Mouse (Mus musculus) spleen, adult 12 weeks (tissue): Measurements from ENCODE around the gene Rrp9.
"Not testable (repeated sequence)": the region's sequence is repeated elsewhere in the genome, so short reads cannot be mapped to it uniquely, and the experiment has no call there.

Source experiments
- DNase-seq: peaks from one replicate; pipeline ENCODE4 v3.0.0; 2022; ENCODE audit warnings: low spot score

Gene Rrp9

DNA sequence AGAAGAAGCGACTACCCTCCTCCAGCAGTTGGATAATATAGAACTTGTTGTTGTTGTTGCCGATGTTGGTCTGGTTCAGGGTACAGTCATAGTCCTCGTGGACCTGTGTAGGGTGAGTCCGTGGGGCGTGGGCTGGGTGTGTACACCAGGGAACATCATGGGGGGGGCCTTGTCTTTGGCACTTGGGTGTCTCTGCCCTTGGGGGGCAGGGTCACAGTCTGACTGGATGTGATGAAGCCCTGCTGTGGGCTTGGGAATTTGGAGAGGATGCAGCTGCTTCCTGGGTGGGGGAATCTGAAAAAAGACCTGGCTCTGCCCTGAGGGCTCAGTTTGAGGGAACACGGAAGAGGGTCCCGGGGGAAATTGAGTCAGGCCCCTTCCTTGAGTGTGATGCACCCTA lies 717 bp upstream of the Rrp9 start:
- DNase-seq: no peak

DNA sequence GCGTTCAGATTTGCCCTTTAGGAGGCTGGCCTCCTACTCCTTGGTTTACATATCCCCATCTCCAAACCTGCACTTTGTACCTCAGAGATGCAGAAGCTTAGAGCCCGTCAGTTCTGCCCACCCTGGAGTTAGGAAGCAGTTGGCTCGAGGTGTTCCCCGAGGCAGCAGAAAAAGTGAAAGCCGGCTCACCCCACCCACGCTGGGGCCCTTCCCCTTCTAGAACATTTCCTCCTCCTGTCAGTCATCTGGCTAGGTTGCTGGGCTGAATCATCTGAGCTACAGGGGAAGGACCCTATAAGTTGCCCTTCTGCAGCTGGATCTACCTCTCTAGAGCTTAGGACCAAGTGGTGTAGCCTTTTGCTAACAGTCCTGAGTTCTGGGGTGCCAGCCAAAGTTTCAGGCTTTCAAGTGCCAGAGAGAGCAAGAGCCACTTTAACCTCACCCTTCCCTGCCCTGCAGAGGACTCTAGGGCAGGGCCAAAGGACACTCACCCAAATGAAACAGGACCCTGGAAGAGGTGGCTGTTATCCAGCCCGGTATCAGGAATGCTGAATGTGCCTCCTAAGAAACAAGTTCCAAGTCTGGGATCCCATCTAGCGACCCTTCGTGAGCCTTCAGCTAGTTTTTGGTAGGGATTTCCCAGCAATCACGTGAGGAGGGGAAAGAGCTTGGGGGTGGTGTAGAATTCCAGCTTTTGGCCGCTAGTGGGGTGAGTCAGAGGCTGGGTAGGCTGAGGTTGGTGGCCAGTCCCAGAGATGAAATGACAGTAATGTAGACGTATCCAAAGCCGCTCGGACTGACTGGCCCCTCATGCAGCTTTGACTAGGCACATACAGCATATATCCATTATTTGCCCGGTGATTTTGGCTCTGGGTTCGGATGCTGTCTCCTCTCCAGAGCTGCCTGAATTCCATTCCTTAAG lies 500 bp downstream of the Rrp9 start:
- DNase-seq: no peak

DNA sequence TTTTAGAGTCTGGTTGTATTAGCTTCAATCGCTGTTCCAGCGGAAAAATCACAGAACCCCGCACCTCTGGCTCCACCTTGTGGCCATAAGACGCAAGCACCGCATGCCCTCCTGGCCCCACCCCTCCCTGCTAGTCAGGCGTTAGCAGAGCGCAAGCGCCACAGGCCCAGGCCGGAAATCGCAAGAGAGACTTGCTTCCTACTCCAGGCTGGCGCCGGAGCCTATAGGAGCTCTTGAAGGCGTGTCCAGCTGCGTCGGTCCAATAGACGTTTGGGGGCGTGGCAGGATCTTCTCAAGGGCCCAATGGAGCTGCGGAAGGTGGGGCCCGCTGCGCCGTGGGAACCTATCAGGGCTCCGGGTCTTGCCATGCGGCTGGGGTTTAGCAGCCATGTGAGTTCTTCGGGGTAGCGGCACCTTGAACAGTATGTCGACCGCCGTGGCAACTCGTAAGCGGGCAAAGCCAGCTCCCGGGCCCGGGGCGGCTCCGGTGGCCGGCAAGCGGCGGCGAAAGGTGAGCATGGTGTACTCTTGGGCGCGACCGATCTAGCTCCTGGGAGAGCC lies 1.2 kb downstream of the Rrp9 start, which contains the start of gene Parp3:
Parp3 (minus strand) TSS at position 26 of the 561 bp plus-strand sequence.
- peak; percentile 92 for DNase-seq

DNA sequence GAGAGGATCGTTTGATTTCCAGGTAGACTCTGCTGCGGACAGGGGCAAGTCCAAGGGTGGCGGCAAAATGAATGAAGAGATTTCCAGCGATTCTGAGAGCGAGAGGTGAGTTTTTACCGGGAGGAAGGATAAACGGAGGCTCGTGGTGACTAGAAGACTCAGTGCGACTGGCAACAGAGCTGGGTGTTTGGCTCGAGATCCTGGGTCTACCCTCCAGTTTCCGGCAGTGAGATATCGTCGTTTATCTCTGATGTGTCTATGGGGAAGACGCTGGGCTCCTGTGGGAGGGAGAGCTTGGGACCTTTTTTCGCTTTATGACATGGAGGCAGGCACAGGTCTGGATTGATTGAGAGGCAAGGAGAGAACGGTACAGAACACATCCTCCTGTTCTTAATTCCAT lies 1.9 kb downstream of the Rrp9 start:
- DNase-seq: no peak

DNA sequence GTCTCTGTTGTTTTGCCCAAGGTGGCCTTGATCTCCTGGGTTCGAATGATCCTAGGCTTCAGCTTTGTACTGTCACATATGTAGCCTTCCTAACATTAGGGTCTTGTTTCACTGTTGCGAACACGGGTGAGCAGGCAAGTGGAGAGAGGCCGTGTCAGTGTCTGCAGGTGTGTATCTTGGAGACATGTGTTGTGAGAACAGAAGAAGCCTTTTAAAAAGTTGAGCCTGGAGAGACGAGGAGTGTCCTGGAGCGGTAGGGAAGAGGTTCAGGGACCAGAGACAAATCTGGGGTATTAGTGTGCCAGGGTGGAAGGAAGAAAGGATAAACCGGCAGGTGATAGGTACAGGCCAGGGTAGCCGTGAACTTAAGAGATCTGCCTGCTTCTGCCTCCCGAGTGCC lies 2.3 kb downstream of the Rrp9 start:
- DNase-seq: no peak

DNA sequence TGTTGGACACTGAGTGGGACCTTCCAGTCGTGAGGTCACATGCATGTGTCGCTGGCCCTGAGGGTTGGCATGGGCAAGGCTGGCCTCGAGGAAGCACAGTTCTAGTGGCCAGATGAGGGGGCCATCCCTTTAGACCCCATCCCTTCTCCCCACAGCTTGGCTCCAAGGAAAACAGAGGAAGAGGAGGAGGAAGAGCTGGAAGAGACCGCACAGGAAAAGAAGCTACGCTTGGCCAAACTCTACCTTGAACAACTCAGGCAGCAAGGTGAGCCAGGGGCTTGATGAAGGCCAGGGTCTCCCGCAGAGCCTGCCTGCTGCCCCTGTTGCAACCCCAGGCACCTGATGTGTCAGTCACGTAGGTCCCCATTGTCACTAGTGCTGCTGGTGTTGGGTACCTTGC lies 4.8 kb downstream of the Rrp9 start:
- DNase-seq: no peak

DNA sequence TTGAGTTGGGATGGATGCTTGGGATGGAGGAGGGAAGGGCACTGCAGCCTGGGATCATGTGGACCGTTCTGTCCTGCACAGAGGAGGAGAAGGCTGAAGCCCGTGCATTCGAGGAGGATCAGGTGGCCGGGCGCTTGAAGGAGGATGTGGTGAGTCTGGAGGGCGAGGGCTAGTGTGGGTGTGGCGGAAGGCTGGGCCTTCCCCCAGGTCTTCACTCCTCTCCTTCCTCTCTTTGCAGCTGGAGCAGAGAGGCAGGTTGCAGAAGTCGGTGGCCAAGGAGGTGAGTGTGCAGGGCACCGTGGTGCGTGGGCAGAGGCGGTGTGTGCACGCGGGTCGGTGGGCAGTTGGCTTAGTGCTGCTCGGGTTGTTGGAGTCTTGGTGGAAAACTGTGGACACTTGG lies 5.3 kb downstream of the Rrp9 start:
- no peak for DNase-seq

DNA sequence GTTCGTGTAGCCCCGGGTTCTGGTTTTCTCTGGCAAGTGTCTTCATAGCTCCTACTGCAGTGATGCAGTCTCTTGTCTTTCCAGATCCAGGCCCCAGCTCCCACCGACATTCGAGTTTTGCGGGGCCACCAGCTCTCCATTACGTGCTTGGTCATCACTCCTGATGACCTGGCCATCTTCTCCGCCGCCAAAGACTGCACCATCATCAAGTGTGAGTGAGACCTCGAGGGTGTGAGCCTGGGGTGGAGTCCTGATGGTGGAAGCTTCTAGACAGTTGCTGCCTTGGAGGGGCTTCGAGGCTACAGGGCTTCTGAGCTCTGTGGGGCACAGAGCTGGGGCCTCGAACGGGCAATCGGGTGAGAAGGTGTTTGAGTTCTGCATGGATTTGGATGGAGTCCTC lies 5.9 kb downstream of the Rrp9 start:
- DNase-seq: no peak

DNA sequence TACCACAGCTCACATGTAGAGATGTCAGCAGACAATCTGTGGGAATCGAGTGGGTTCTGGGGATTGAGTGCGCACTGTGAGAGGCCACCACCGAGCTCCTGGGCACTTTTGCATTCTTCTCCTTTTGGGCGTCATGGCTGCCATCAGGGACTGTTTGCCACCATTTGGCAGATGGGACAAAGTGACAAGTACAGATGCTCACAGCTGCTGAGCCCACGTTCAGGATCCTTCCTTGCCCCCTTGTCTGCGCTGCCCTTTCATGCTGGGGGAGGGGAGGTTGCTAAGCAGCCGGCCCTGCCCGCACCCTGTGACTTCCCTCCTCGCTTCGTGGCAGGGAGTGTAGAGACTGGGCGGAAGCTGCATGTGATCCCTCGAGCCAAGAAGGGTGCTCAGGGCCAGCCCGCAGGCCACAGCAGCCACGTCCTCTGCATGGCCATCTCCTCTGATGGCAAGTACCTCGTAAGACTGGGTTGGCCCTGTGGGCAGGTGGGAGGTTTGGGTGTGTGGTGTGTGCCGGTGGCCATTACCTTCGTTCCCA lies 6.9 kb downstream of the Rrp9 start:
- no peak for DNase-seq

DNA sequence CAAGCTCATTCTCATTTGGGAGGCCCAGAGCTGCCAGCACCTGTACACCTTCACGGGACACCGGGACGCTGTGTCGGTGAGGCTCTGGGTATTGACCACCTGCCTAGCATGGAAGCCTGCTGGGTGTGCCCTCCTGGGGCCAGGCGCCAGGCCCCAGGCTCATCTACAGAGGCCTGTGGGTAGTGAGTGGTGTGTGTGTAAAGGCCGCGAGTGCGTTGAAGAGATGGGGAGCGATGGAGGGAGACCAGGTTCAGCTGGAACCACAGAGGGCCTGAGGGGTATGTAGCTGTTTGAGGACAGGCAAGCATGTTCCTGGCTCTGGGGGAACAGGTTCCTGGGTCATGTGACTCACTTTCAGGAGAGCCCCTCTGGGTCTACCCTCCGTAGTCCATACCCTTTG lies 7.4 kb downstream of the Rrp9 start:
- no peak for DNase-seq

DNA sequence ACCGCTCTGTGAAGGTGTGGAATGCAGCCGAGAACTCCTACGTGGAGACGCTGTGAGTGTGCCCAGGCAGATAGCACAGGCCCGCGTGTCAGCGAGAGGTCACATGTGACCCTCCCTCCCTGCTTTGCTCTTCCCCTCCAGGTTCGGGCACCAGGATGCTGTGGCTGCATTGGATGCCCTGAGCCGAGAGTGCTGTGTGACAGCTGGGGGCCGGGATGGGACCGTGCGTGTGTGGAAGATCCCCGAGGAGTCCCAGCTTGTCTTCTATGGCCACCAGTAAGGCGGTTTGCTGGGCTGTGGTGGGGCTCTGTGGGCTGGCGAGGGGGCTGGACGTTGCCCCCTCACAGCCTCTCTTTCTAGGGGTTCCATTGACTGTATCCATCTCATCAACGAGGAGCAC lies 7.8 kb downstream of the Rrp9 start:
- no peak for DNase-seq

DNA sequence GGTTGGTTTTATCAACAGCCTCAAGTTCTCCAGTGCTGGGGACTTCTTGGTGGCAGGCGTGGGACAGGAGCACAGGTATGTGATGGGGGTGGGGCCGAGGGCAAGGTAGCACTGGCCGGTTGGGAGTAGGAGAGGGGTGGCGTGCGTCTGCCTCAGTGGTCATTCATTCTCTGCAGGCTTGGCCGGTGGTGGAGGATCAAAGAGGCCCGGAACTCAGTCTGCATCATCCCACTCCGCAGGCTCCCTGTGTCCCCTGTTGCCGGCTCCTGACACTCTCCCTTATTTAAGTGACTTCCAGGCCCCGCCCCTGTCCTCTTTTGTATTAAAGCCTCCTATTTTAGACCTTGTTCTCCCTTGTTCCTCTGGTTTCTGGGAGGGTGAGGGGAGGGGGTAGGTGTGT lies 9.3 kb downstream of the Rrp9 start:
- DNase-seq: no peak

DNA sequence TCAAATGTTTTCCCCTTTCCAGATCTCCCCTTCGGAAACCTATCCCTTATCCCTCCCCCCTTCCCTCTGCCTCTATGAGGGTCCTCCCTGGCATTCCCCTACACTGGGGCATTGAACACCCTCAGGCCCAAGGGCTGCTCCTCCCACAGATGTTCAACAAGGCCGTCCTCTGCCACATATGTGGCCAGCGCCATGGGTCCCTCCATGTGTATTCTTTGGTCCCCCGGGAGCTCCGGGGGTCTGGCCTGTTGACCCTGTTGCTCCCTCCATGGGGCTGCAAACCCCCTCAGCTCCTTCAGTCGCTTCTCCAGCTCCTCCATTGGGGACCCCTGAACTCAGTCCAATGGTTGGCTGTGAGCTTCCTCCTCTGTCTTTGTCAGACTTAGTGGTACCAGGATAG lies 11.8 kb downstream of the Rrp9 start:
- DNase-seq: not testable (repeated sequence)

DNA sequence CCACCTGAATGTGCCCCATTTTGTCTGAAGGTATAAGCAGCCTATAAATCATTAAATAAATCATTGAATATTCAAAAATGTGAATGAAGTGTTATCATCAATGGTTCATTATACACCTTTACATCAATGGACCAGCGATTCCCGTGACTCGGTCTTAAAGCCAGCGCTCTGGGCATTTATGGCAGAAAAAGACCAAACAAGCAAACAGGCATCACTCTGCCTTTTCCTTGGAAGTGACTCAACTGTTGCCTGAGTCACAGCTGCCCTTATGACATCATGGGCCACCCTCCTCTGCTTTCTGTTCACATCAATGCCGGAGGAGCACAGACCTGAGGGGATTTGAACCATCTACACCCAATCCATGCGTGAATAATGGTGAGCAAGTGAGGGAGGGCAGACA lies 23.9 kb downstream of the Rrp9 start, which contains the start of gene Iqcf1:
Iqcf1 (plus strand) TSS at position 301 of the 400 bp plus-strand sequence.
- DNase-seq: no peak

DNA sequence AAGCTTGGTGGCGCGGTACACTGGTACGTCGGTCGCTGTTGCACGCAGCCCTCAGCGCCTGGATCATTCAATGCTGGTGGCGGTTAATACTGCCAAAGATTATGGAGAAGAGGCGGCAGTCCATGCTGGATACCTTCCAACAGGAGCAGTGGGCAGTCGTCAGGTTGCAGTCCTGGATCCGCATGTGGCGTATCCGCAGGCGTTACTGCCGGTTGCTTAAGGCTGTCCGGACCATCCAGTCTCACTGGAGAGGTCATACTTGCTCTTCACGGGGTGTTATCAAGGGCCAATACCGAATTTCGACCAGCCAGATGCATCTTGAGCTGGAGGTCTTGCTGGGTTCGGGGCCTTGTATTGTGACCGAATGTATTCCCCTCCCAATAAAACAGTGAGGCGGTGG lies 26.1 kb downstream of the Rrp9 start:
- no peak for DNase-seq

DNA sequence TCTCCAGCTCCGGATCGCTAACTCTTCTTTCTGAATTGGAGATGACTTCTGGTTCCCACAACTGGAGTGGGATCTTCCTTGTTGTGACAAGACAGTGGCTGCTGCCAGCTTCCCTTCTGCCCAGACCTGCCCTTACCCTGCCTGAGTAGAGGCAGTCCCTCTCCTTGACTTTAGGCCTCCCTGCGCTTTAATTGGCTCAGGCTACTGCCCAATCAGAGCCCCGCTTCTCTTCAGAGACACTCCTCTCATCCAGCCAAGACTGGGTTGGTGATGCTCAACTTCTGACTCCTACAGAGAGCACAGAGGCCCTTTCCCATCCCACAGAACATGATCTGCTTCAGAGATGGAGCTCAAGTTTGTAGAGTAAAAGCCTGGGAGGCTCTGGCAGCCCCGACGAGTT lies 28.5 kb downstream of the Rrp9 start:
- no peak for DNase-seq

DNA sequence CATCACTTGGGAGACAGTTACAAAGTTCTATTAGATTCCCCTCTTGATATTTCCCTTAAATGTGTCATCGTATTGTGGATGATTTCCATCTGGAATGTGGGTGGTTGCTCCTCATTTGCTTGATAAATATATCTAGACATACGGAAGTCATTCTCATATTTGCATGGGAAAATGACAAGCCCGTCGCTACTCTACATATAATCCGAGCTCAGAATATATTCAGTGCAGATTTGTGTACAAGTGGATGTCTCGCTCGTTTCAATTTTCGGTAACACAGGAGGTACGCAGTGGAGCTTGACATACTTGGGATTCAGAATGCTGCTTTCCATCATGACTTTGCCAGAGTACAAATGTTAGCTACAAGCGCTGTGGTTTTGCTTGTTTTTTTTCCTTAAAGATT lies 33.6 kb downstream of the Rrp9 start:
- no peak for DNase-seq

DNA sequence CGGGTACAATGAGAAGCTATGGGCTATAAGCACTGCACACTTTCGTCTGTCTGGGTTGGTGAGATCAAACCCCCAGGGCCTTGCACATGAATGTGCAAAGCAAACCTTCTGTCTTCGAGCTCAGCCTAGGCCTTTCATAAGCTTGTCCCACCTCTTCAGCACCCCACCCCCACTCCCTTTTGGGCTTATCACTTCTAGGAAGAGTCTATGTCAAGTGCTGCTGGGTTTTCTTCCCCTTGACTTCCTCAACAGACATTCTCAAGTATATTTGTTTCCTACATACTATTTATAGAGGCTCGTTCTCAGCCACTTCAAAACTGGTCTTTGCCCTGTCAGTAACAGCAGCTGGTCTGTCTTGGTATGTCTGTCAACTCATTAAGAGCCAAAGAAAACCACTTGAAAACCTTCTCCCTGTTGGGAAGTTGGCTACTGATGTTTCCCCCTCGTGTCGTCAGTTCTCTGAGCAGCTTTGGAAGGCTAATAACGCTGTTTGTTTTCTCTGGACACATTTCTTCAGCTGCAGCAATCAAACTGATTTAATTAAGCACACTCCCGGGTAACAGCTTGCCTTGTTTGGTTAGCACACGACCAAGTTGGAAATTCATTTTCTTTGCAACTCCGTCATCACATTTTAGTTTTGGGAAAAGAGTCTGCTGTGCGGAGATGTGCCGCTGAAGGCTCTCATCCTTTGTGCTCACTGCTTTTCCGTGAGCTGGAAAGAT lies 37.1 kb downstream of the Rrp9 start:
- no peak for DNase-seq

DNA sequence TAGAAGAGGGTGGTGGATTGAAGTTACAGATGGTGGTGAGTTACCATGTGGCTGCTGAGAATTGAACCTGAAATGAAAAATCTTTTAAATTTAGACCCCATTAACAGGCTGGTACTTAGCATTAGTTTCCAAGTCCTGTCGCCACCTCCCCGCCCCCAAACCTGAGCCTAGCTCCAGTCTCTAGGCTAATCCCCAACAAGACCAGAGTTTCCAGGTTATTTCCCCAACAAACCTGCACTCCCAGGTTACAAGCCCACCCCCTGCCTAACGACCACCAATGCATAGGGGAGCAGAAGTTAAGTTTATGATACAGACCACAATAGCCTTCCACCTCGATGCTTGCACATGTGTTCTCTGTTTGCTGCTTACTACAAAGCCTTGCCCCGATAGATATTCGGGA lies 37.8 kb downstream of the Rrp9 start:
- no peak for DNase-seq

DNA sequence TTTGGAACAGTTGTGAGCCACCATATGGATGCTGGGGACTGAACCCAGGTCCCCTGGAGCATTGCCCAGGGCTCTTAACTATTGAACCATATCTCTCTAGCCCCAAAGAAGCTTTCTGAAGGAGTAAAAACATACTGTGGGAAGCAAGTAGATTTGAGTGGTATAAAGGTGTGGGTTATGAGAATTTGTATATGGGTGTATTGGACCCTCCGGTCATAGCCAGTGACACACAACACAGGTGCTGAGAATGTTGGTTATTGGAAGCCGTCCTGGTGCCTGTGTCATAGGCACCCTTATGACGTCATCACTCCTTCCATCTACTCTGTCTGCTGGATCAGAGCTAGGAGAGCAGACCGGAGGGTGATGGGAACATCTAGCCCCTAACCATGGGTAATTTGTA lies 38.5 kb downstream of the Rrp9 start, which contains the start of gene Iqcf5:
Iqcf5 (plus strand) TSS at position 301 of the 400 bp plus-strand sequence.
- no peak for DNase-seq

DNA sequence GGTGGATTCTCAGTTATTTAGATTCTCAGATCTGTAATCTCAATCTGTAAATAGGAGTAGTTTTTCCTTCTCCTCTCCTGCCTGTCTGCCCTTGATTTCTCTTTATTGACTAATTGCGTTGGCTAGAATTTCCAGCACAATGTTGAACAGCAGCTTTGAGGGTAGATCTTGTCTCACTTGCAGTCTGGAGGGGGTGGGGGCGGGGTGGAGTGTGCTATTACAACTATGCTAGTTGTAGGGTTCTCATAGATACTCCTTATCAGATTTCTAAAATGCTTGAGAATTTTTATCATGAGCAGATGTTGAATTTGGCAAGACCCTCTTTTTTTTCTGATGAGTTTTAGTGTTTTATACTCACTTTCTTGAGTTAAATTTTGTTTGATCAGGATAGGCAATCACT lies 43.7 kb downstream of the Rrp9 start:
- DNase-seq: no peak

DNA sequence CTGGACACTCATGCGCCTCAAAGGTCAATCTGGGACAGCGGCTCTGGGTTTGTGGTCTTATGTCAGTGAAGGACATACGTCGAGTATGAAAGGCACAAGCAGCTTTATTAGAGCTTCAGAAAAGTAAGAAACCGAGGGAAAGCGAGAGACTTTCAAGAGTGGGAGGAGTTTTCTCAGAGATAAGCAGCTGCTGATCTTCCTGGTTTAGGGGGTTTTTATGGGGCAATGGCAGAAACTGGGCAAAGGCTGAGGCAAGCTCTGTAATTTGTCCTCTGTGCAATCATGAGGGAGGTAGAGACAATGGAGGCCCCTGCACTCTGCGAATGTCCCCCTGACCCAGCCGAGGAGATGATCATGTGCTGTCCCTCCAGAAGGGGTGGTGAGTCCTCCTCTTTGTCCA lies 44.1 kb downstream of the Rrp9 start:
- no peak for DNase-seq

DNA sequence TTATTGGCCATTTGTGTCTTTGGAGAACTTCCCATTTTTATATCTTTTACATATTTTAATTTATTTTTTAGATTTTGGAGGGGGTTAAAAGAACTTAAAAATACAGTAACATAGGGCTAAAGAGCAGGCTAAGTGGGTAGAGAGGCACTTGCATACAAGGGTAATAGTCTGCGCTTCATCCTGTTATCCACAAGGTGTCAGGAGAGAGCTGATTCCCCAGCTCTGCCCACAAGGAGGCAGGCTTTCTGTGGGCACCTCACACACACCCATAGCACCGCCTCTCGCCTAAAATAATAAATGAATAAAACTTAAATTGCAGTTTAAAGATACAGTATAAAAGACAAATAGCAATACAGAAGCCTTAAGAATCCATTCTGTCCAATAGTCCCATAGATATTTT lies 56.1 kb downstream of the Rrp9 start:
- DNase-seq: no peak
